Mouse (Mus musculus): ENCODE data around the gene Arhgap22.
A peak's percentile ranks its signal among the peaks of the same experiment; 100 is the strongest.

The Arhgap22 gene

GRCm38 (mm10) chr14:33371248-33371647 lies 157.4 kb downstream of the Arhgap22 start:
- peak; percentile 45 for DNase-seq (ENCODE audit: low read depth)

GRCm38 (mm10) chr14:33373271-33373670 lies 159.4 kb downstream of the Arhgap22 start:
- DNase-seq (ENCODE audit: low read depth), result no peak

GRCm38 (mm10) chr14:33374089-33374488 lies 160.3 kb downstream of the Arhgap22 start:
- no peak for DNase-seq (ENCODE audit: low read depth)

- no peak for DNase-seq (ENCODE audit: low read depth)
These were observed 163.4 kb downstream of the Arhgap22 start for GRCm38 (mm10) chr14:33377211-33377610.

- no peak for DNase-seq (ENCODE audit: low read depth)
These were observed 164.9 kb downstream of the Arhgap22 start for GRCm38 (mm10) chr14:33378723-33379122.

- no peak for DNase-seq (ENCODE audit: low read depth)
These were observed 167.1 kb downstream of the Arhgap22 start for GRCm38 (mm10) chr14:33380830-33381457.

GRCm38 (mm10) chr14:33398065-33398860 lies 184.4 kb downstream of the Arhgap22 start:
- DNase-seq (ENCODE audit: low read depth), result no peak

- DNase-seq (ENCODE audit: low read depth), result peak; percentile 22
These were observed 186.2 kb downstream of the Arhgap22 start for GRCm38 (mm10) chr14:33400019-33400418.

- peak; percentile 37 for DNase-seq (ENCODE audit: low read depth)
These were observed 188.5 kb downstream of the Arhgap22 start for GRCm38 (mm10) chr14:33402331-33402730.

GRCm38 (mm10) chr14:33415746-33416145 lies 201.9 kb downstream of the Arhgap22 start:
- no peak for DNase-seq (ENCODE audit: low read depth)

- peak; percentile 40 for DNase-seq (ENCODE audit: low read depth)
These were observed 204.6 kb downstream of the Arhgap22 start for GRCm38 (mm10) chr14:33418311-33418909.
